Mouse (Mus musculus): ENCODE measurements around the gene Slc25a47.
A peak's percentile ranks its signal among the peaks of the same experiment; 100 is the strongest.

GRCm38 (mm10) chr12:108903600-108904275, 67.9 kb downstream of the Slc25a47 start:
- peak; percentile 65 for TF ChIP-seq CTCF (IDR thresholded peaks at IDR 0.05; ENCODE audit: low read depth)
- no peak for TF ChIP-seq EP300 (IDR thresholded peaks at IDR 0.05; ENCODE audit: low read depth)
